Mouse (Mus musculus): Measurements from ENCODE around the gene Nfe2l3.

DNA sequence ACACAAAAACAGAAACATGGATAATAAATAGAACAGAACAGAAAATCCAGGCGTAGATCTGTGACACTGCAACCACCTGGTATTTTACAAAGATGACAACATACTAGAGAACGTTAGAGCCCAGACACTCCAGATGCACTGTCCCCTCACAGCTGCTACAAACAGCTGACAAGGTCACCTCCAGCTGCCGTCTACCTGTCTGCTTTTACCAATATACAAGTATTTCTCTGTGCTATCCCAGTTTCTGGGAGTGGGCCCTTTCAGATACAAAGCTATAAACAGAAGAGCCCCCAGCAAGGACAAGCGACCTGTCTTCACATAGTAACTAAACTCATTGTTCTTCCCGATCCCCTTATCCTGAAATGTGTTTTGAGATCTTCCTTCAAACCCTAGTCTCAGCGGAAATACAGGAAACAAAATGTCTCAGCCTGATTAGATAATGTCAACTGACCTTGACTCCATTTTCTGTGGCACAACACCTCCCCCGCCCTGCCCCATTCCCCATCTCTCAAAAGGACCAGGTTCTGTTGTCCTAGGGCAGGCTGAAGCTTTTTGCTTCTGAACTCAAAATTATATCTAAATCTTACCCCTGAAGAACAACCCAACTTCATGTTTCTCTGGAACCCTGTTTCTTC lies 53.7 kb downstream of the Nfe2l3 start:
- TF ChIP-seq CTCF (IDR thresholded peaks at IDR 0.05; ENCODE audit: borderline replicate concordance, insufficient read depth, low read depth, low read length) (no peak), POLR2A (IDR thresholded peaks at IDR 0.05; ENCODE audit: borderline replicate concordance, insufficient read depth, low read length) (no peak)
